Mouse (Mus musculus): ENCODE data around the gene 9130204L05Rik. TPM values are rescaled to one million over a fixed set of nuclear protein-coding genes. Genes with fewer than 3 reads are reported as not detected.

Gene 9130204L05Rik
- total RNA-seq (2015; ENCODE audit: low replicate concordance), result not detected in 2 replicates
- not detected in 2 replicates for total RNA-seq (2017; ENCODE audit: low replicate concordance)

DNA sequence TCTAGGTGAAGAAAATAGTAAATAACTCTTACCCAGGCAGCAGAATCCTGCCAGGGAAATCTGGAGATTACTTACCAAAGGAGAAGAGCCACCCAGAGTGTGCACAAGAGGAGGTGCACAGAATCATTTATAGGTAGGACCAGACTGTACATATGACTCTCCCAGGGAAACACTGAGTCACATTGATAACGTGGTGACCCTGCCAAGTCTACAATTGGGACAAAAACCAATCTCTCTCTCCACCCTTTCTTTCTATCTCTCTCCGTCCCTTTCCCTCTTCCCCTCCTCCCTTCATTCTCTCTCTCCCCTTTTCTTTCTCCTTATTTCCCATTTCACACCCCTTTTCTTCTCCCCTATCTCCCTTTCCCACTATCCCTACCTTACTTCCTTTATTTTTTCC, at the start of gene 9130204L05Rik:
TSS of gene 9130204L05Rik (minus strand) at position 101 of the 400 bp plus-strand sequence.
- ATAC-seq (replicated peaks; ENCODE audit: low FRiP score, poor library complexity, severe bottlenecking), result no peak

DNA sequence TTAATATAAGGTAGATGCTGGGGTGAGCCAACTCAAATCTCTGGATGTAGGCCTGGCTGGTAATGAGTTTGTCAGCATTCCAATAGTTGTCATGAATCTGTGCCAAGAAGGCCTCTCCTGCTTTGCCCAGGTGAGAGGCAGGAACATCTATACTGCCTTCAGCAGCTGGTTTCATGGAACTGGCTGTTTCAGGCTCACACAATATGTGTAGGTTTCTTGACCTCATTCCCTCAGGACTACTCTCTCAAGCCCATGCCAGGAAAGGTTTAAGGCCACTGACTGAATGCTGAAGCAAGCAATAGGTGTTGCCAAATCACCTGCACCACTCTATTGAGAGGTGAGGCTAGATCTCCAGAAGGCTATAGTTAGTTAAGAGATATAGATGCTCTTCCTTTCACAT, 18.1 kb upstream of the 9130204L05Rik start:
- no peak for ATAC-seq (replicated peaks; ENCODE audit: low FRiP score, poor library complexity, severe bottlenecking)

DNA sequence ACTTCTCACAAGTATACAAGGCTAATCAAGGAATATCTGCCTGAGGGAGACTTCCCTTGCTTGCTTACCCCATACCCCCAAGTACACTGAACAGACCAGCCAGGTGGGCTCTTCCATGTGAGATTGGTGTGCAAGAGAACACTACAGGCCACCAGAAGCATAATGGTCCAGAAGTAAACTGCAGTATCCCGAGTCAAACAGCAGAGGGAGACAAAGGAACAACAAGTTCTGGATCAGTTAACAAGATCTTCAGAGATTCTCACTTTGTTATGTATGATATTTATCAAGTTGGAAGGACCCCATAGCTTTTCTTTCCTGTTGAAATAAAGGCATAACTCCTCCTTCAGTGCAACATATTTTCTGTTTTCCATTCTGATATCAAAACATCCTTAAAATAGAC, 31.4 kb downstream of the 9130204L05Rik start:
- ATAC-seq (replicated peaks; ENCODE audit: low FRiP score, poor library complexity, severe bottlenecking), result no peak

DNA sequence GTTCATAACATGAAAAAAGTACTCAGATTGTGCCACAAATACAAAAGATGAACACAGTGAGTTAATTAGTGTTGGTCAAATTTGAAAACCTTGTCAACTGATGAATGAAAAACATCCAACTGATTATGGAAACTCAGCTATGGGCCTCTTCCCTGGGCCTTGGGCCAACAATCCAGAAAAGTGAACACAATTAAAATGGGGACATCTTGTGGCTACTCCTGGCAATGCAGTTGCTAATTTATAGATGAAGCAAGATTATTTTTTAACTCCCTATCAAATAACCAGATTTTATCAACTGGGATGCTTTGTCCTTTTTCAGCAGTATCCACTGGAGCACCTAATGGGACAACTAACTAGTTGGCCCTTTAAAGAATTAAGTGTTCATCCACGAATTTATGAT, 37.9 kb downstream of the 9130204L05Rik start:
- no peak for ATAC-seq (replicated peaks; ENCODE audit: low FRiP score, poor library complexity, severe bottlenecking)
